ENCODE assay signal across 8 mouse cellular contexts in the genomic region with DNA sequence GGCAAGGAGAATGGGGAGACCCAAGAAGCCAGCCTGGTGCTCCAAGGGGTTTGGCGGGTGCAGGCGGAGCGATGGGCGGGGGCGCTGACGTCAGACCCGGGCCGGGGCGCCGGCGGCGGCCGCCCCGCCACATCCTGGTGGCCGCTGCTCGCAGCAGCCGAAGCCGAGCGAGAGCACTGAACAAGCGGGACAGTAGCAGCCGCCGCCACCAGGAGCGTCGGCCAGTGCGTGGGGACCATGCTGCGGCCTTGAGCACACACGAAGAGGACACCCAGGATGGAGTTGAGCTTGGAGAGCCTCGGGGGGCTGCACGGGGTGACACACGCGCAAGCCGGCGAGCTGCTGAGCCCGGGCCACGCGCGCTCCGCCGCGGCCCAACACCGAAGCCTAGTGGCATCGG. TPM values are rescaled to one million over a fixed set of nuclear protein-coding genes. Genes with fewer than 3 reads are reported as not detected.
DNase-seq lines count a peak whose midpoint lies in the region; ATAC-seq and TF ChIP-seq lines count a peak whose summit lies in the region.

A gene (plus strand): TSS at position 104 of the 400 bp plus-strand sequence.

- WGBS in embryonic facial prominence, embryonic 14.5 days: under 1% methylated on average over 21 of the region's 42 CpGs
- under 1% methylated on average over 35 of the region's 42 CpGs for WGBS in hindbrain, embryonic 15.5 days
- under 1% methylated on average over 33 of the region's 42 CpGs for WGBS in liver, embryonic 14.5 days (ENCODE audit: insufficient replicate concordance)
- under 1% methylated on average over 42 of the region's 42 CpGs for WGBS in neural tube, embryonic 12.5 days

- no peak within 1 kb of the TSS for H3K27ac ChIP-seq in embryonic facial prominence, embryonic 14.5 days (replicated peaks; ENCODE audit: low read depth, low read length)
- H3K27ac ChIP-seq in hindbrain, embryonic 15.5 days (replicated peaks): 0 out of 2 replicates have a peak within 1 kb of the TSS, but pooled peaks have one; percentile 23
- no peak within 1 kb of the TSS for H3K27ac ChIP-seq in liver, embryonic 14.5 days
- no peak within 1 kb of the TSS for H3K27ac ChIP-seq in neural tube, embryonic 12.5 days

- peak; percentile 60 for ATAC-seq in embryonic facial prominence, embryonic 14.5 days (ENCODE audit: low read depth)
- peak; percentile 46; the same call in 1 of the 2 replicates for ATAC-seq in hindbrain, embryonic 15.5 days (ENCODE audit: low FRiP score, low read depth)
- ATAC-seq in liver, embryonic 14.5 days (ENCODE audit: insufficient read depth): no peak
- peak; percentile 2; the same call in 1 of the 2 replicates for ATAC-seq in neural tube, embryonic 12.5 days (ENCODE audit: low FRiP score, low read depth)

- H3K9me3 ChIP-seq in embryonic facial prominence, embryonic 14.5 days (ENCODE audit: control insufficient read depth, low read length): no peaks in the 10 kb centered on the region
- no peaks in the 10 kb centered on the region for H3K9me3 ChIP-seq in hindbrain, embryonic 15.5 days
- H3K9me3 ChIP-seq in liver, embryonic 14.5 days (ENCODE audit: control insufficient read depth, low read length): no peaks in the 10 kb centered on the region
- no peaks in the 10 kb centered on the region for H3K9me3 ChIP-seq in neural tube, embryonic 12.5 days

- no peaks in the 10 kb centered on the region for H3K36me3 ChIP-seq in embryonic facial prominence, embryonic 14.5 days (ENCODE audit: control insufficient read depth, insufficient read depth, low read length)
- no peaks in the 10 kb centered on the region for H3K36me3 ChIP-seq in hindbrain, embryonic 15.5 days
- no peaks in the 10 kb centered on the region for H3K36me3 ChIP-seq in liver, embryonic 14.5 days (replicated peaks; ENCODE audit: control insufficient read depth, insufficient read depth, low read depth)
- H3K36me3 ChIP-seq in neural tube, embryonic 12.5 days: no peaks in the 10 kb centered on the region

- H3K27me3 ChIP-seq in embryonic facial prominence, embryonic 14.5 days (replicated peaks; ENCODE audit: control insufficient read depth, insufficient read depth, low read length): peaks cover 99% of the 10 kb centered on the region
- peaks cover 92% of the 10 kb centered on the region for H3K27me3 ChIP-seq in hindbrain, embryonic 15.5 days
- peaks cover 100% of the 10 kb centered on the region for H3K27me3 ChIP-seq in liver, embryonic 14.5 days (ENCODE audit: control insufficient read depth, insufficient read depth, low read length)
- H3K27me3 ChIP-seq in neural tube, embryonic 12.5 days (replicated peaks): peaks cover 99% of the 10 kb centered on the region

- intact Hi-C loops in left cerebral cortex, postnatal 25 days (cut with DNase I): no loop called here

- H3K4me1 ChIP-seq in embryonic facial prominence, embryonic 14.5 days (ENCODE audit: control insufficient read depth, insufficient read depth, low read length): 0 out of 2 replicates have a peak, but pooled peaks cover 6% of the 10 kb centered on the region
- peaks cover 35% of the 10 kb centered on the region for H3K4me1 ChIP-seq in hindbrain, embryonic 15.5 days (replicated peaks)
- no peaks in the 10 kb centered on the region for H3K4me1 ChIP-seq in liver, embryonic 14.5 days (replicated peaks; ENCODE audit: control insufficient read depth in 2 of 2, insufficient read depth in 2 of 2, low read length in 1 of 2)
- peaks cover 18% of the 10 kb centered on the region for H3K4me1 ChIP-seq in neural tube, embryonic 12.5 days

- H3K4me3 ChIP-seq in embryonic facial prominence, embryonic 14.5 days (ENCODE audit: low read depth, low read length): peak within 1 kb of the TSS; percentile 45
- H3K4me3 ChIP-seq in hindbrain, embryonic 15.5 days: peak within 1 kb of the TSS; percentile 43
- H3K4me3 ChIP-seq in liver, embryonic 14.5 days (ENCODE audit: insufficient read depth in 1 of 2, low read depth in 2 of 2, low read length in 2 of 2): peak within 1 kb of the TSS in 1 of 2 experiments; percentile 0; a peak in 2 of 4 replicates
- H3K4me3 ChIP-seq in neural tube, embryonic 12.5 days: peak within 1 kb of the TSS; percentile 39

- peak within 1 kb of the TSS; percentile 77 for H3K4me2 ChIP-seq in embryonic facial prominence, embryonic 14.5 days (ENCODE audit: low read depth, low read length)
- peak within 1 kb of the TSS; percentile 75 for H3K4me2 ChIP-seq in hindbrain, embryonic 15.5 days
- peak within 1 kb of the TSS; percentile 25 for H3K4me2 ChIP-seq in liver, embryonic 14.5 days (ENCODE audit: low read depth)
- peak within 1 kb of the TSS; percentile 63 for H3K4me2 ChIP-seq in neural tube, embryonic 12.5 days (replicated peaks)

- no peak for TF ChIP-seq EP300 in liver, embryonic 14.5 days (IDR thresholded peaks at IDR 0.05; ENCODE audit: low read depth)

- TF ChIP-seq CTCF in liver, embryonic 14.5 days (IDR thresholded peaks at IDR 0.05; ENCODE audit: low read depth): peak; percentile 12; the same call in 1 of the 2 replicates

- H3K9ac ChIP-seq in embryonic facial prominence, embryonic 14.5 days (ENCODE audit: low read depth, low read length): peak within 1 kb of the TSS; percentile 58
- H3K9ac ChIP-seq in hindbrain, embryonic 15.5 days: peak within 1 kb of the TSS; percentile 35
- no peak within 1 kb of the TSS for H3K9ac ChIP-seq in liver, embryonic 14.5 days (replicated peaks)
- peak within 1 kb of the TSS; percentile 56 for H3K9ac ChIP-seq in neural tube, embryonic 12.5 days

- peak; percentile 45 for DNase-seq in ovary, postnatal 36 days (ENCODE audit: low spot score)
- DNase-seq in ovary, postnatal 14 days (ENCODE audit: low spot score): no peak
- peak; percentile 35 for DNase-seq in embryonic facial prominence, embryonic 14.5 days (ENCODE audit: low spot score)
- no peak for DNase-seq in liver, embryonic 14.5 days (ENCODE audit: low read depth in 3 of 3, low spot score in 3 of 3)
- DNase-seq in cerebellum, adult 9-10 months: no peak
- DNase-seq in left cerebral cortex, postnatal 25 days (ENCODE audit: low spot score in 2 of 2): no peak

RNA-seq across cellular contexts. Expression of the gene that starts here (rescaled TPM):
- not detected in 2 replicates for polyA plus RNA-seq in embryonic facial prominence, embryonic 14.5 days (2014; fragmentation: Nextera tagmentation; extraction: Ambion mirVana)
- polyA plus RNA-seq in hindbrain, embryonic 15.5 days (2015; fragmentation: Nextera tagmentation; extraction: Ambion mirVana): 1.6 and 1.7 TPM in 2 replicates
- 0.02 TPM in 2 replicates for polyA plus RNA-seq in liver, embryonic 14.5 days (2012; rRNA removed)
- polyA plus RNA-seq in liver, embryonic 14.5 days (2014; fragmentation: Nextera tagmentation; extraction: Ambion mirVana): not detected in 2 replicates
- polyA plus RNA-seq in neural tube, embryonic 12.5 days (2016; fragmentation: Nextera tagmentation; extraction: Ambion mirVana): 1.0 and 1.2 TPM in 2 replicates
- total RNA-seq in left cerebral cortex, postnatal 25 days (2021): not detected

Comparison
In these comparisons a context has a peak if more than half of its experiments do, and no peak if none do; other contexts are left out.
1. Peak in DNase-seq, ATAC-seq, H3K4me3 ChIP-seq, H3K9ac ChIP-seq and H3K4me2 ChIP-seq in embryonic facial prominence, embryonic 14.5 days; RNA of the gene not detected or under 1 TPM.
2. H3K4me2 ChIP-seq: peak in every context shown above with its lines; median percentile 77 in embryonic facial prominence, embryonic 14.5 days; 75 in hindbrain, embryonic 15.5 days; 63 in neural tube, embryonic 12.5 days; 25 in liver, embryonic 14.5 days.